Mouse (Mus musculus): Measurements from ENCODE around the gene Rapgef4. TPM values are rescaled to one million over a fixed set of nuclear protein-coding genes. Genes with fewer than 3 reads are reported as not detected.

The Rapgef4 gene
- total RNA-seq, 2 experiments from 2014 or later = 281 to 297 TPM

GRCm38 (mm10) chr2:72144576-72145200 is 163.6 kb downstream of the Rapgef4 start:
- DNase-seq (ENCODE audit: extremely low spot score in 1 of 2, low spot score in 1 of 2) = no peak

- no peak for DNase-seq (ENCODE audit: extremely low spot score in 1 of 2, low spot score in 1 of 2)
These were observed 164.3 kb downstream of the Rapgef4 start for GRCm38 (mm10) chr2:72145281-72145875.

GRCm38 (mm10) chr2:72146061-72146460 is 165.0 kb downstream of the Rapgef4 start:
- DNase-seq (ENCODE audit: extremely low spot score in 1 of 2, low spot score in 1 of 2) = no peak

- DNase-seq (ENCODE audit: extremely low spot score in 1 of 2, low spot score in 1 of 2) = no peak
These were observed 166.2 kb downstream of the Rapgef4 start for GRCm38 (mm10) chr2:72147246-72147645.

- DNase-seq (ENCODE audit: extremely low spot score in 1 of 2, low spot score in 1 of 2) = no peak
These were observed 166.7 kb downstream of the Rapgef4 start for GRCm38 (mm10) chr2:72147695-72148094.

- no peak for DNase-seq (ENCODE audit: extremely low spot score in 1 of 2, low spot score in 1 of 2)
These were observed 167.6 kb downstream of the Rapgef4 start for GRCm38 (mm10) chr2:72148647-72149046.

- DNase-seq (ENCODE audit: extremely low spot score in 1 of 2, low spot score in 1 of 2) = peak; percentile 44 to 91
These were observed 168.0 kb downstream of the Rapgef4 start for GRCm38 (mm10) chr2:72149059-72149458.

- no peak for DNase-seq (ENCODE audit: extremely low spot score in 1 of 2, low spot score in 1 of 2)
These were observed 170.9 kb downstream of the Rapgef4 start for GRCm38 (mm10) chr2:72151792-72152554.

GRCm38 (mm10) chr2:72152746-72153145 is 171.7 kb downstream of the Rapgef4 start:
- DNase-seq (ENCODE audit: extremely low spot score in 1 of 2, low spot score in 1 of 2) = no peak

- no peak for DNase-seq (ENCODE audit: extremely low spot score in 1 of 2, low spot score in 1 of 2)
These were observed 172.8 kb downstream of the Rapgef4 start for GRCm38 (mm10) chr2:72153851-72154250.

- DNase-seq (ENCODE audit: extremely low spot score in 1 of 2, low spot score in 1 of 2) = no peak
These were observed 174.2 kb downstream of the Rapgef4 start for GRCm38 (mm10) chr2:72155102-72155773.

GRCm38 (mm10) chr2:72156484-72156883 is 175.4 kb downstream of the Rapgef4 start:
- no peak for DNase-seq (ENCODE audit: extremely low spot score in 1 of 2, low spot score in 1 of 2)

GRCm38 (mm10) chr2:72157561-72157960 is 176.5 kb downstream of the Rapgef4 start:
- DNase-seq (ENCODE audit: extremely low spot score in 1 of 2, low spot score in 1 of 2) = no peak

GRCm38 (mm10) chr2:72158045-72158444 is 177.0 kb downstream of the Rapgef4 start:
- DNase-seq (ENCODE audit: extremely low spot score in 1 of 2, low spot score in 1 of 2) = no peak

- DNase-seq (ENCODE audit: extremely low spot score in 1 of 2, low spot score in 1 of 2) = no peak
These were observed 177.7 kb downstream of the Rapgef4 start for GRCm38 (mm10) chr2:72158691-72159225.

- no peak for DNase-seq (ENCODE audit: extremely low spot score in 1 of 2, low spot score in 1 of 2)
These were observed 178.2 kb downstream of the Rapgef4 start for GRCm38 (mm10) chr2:72159281-72159680.

GRCm38 (mm10) chr2:72165136-72165854 is 184.3 kb downstream of the Rapgef4 start:
- DNase-seq (ENCODE audit: extremely low spot score in 1 of 2, low spot score in 1 of 2) = no peak

GRCm38 (mm10) chr2:72169451-72170100 is 188.5 kb downstream of the Rapgef4 start:
- DNase-seq (ENCODE audit: extremely low spot score in 1 of 2, low spot score in 1 of 2) = no peak

- DNase-seq (ENCODE audit: extremely low spot score in 1 of 2, low spot score in 1 of 2) = no peak
These were observed 189.5 kb downstream of the Rapgef4 start for GRCm38 (mm10) chr2:72170546-72170945.

- no peak for DNase-seq (ENCODE audit: extremely low spot score in 1 of 2, low spot score in 1 of 2)
These were observed 190.2 kb downstream of the Rapgef4 start for GRCm38 (mm10) chr2:72171204-72171603.

Measured in layer of hippocampus, postnatal 25 days (tissue).